Mouse (Mus musculus) midbrain, embryonic 12.5 days (tissue): ENCODE measurements at regions not wholly inside any gene's neighbourhood (a gene's known extent, or its start where the extent isn't known, plus 50 kb on each side); places are given as distances from the start of the nearest gene placed in this dataset.

Experiments used
- ATAC-seq: fragments of 200-750 bp; cut with Nextera tagmentation; 2 replicates; pipeline ENCODE4 v1.8.0; 2017; ENCODE audit warnings: low read depth, moderate TSS enrichment, moderate library complexity; ENCODE audit not compliant: low FRiP score
- H3K27ac ChIP-seq: fragments of 300-500 bp; sonication (generic); replicated peaks from 2 replicates; pipeline ENCODE4 v1.5.1; 2016; ENCODE audit warnings: mild to moderate bottlenecking
- H3K27me3 ChIP-seq: fragments of 300-500 bp; sonication (generic); 2 replicates; pipeline ENCODE4 v1.6.1; 2016; ENCODE audit warnings: mild to moderate bottlenecking
- H3K36me3 ChIP-seq: fragments of 300-500 bp; sonication (generic); 2 replicates; pipeline ENCODE4 v1.6.1; 2016
- H3K4me1 ChIP-seq: fragments of 300-500 bp; sonication (generic); 2 replicates; pipeline ENCODE4 v1.6.1; 2016
- H3K4me2 ChIP-seq: fragments of 300-500 bp; sonication (generic); replicated peaks from 2 replicates; pipeline ENCODE4 v1.6.1; 2016; ENCODE audit warnings: mild to moderate bottlenecking, moderate library complexity
- H3K4me3 ChIP-seq: fragments of 300-500 bp; sonication (generic); 2 replicates; pipeline ENCODE4 v1.5.1; 2016; ENCODE audit warnings: mild to moderate bottlenecking
- H3K9ac ChIP-seq: fragments of 300-500 bp; sonication (generic); replicated peaks from 2 replicates; pipeline ENCODE4 v1.6.1; 2016; ENCODE audit warnings: mild to moderate bottlenecking, moderate library complexity
- H3K9me3 ChIP-seq: fragments of 300-500 bp; sonication (generic); 2 replicates; pipeline ENCODE4 v1.6.1; 2016; ENCODE audit warnings: mild to moderate bottlenecking
- WGBS: fragments of 180-500 bp; shearing (Covaris S2); methylation state at CpG from one replicate; pipeline ENCODE4 v1.1.7; 2016; 5-methylcytosine and 5-hydroxymethylcytosine counted together

DNA sequence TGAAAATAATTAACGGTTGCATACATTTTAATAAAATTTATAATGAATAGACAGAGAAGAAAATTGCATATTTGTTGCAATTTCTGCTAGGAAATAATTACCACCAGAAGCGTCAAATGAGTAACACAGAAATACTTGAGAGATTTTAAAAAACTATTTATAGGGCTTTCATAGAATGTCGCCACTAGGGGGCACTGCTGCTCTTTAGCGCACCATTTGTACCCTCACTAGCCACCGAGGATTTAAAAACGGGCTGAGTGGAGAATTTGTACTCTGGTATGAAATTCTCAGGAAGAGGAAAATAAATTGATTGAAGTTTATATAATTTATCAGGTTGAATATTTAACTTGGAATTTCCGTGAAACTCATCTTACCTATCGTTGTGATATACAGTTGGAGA is 77.3 kb upstream of the Tmprss15 start:
- peak; percentile 80 for ATAC-seq
- Histone ChIP-seq H3K4me2 (no peak overlapping the region), H3K4me3 (no peak overlapping the region), H3K36me3 (no peaks in the 10 kb centered on the region), H3K4me1 (no peaks in the 10 kb centered on the region), H3K9ac (no peak overlapping the region), H3K9me3 (no peaks in the 10 kb centered on the region), H3K27me3 (no peaks in the 10 kb centered on the region), H3K27ac (no peak overlapping the region)
- 19% methylated on average over 8 of the region's 8 CpGs for WGBS

DNA sequence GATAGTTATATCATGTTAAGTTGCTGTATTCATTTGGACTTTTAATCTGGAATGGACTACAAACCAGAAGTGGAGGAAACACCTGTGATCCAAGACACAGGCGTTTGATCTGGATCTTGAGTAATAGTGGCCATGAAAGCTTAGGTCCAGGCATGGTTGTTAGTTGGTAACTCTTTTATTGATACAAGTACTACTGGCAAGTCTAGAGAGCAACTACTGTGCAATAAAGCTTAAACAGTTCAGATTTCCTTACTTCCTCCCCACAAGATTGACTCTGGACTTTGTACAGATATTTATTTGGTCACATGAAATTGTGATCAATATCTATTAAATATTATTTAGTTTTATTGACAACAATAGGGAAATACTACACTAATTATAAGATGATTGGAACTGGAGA is 51.9 kb upstream of the Tmprss15 start:
- WGBS, result 79% methylated on average over 1 of the region's 1 CpGs
- ATAC-seq, result no peak

More for the DNA sequence above, 51.9 kb upstream of the Tmprss15 start:
- no peaks in the 10 kb centered on the region for H3K4me1 ChIP-seq
- H3K27me3 ChIP-seq, result no peaks in the 10 kb centered on the region
- no peak overlapping the region for H3K4me3 ChIP-seq
- H3K4me2 ChIP-seq, result no peak overlapping the region
- no peaks in the 10 kb centered on the region for H3K9me3 ChIP-seq
- no peaks in the 10 kb centered on the region for H3K36me3 ChIP-seq
- H3K27ac ChIP-seq, result no peak overlapping the region
- no peak overlapping the region for H3K9ac ChIP-seq
